Mouse (Mus musculus): ENCODE results near the gene Psmg3. TPM values are rescaled to one million over a fixed set of nuclear protein-coding genes. Genes with fewer than 3 reads are reported as not detected.

Gene Psmg3
- polyA plus RNA-seq, 1 experiment: 15.8 TPM

DNA sequence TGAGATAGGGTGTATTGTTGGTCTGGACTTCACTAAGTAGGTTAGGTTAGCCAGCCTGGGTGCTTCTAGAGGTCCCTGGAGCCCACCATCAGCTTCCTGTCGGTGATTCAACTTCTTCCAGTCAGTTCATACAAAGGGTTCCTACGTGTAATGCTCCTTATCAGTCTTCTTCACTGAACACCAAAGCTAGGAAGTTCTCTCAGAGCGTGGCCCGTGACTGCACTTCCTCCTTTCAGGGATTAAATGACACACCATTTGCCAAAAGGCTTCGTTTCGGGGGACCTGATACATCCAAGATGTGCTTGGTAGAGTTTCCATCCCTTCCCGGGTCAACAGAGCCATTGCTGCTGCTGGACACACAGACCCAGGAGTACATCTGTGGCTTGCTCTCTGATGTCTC, 5.4 kb upstream of the Psmg3 start:
- H3K27ac ChIP-seq (ENCODE audit: insufficient read depth, low read length): no peak overlapping the region
- TF ChIP-seq POLR2A (IDR thresholded peaks at IDR 0.05; ENCODE audit: low read depth, low read length) (no peak), CTCF (IDR thresholded peaks at IDR 0.05; ENCODE audit: borderline replicate concordance, insufficient read depth, low read length) (no peak)
- H3K4me3 ChIP-seq (ENCODE audit: insufficient read depth, low read length): no peak overlapping the region

DNA sequence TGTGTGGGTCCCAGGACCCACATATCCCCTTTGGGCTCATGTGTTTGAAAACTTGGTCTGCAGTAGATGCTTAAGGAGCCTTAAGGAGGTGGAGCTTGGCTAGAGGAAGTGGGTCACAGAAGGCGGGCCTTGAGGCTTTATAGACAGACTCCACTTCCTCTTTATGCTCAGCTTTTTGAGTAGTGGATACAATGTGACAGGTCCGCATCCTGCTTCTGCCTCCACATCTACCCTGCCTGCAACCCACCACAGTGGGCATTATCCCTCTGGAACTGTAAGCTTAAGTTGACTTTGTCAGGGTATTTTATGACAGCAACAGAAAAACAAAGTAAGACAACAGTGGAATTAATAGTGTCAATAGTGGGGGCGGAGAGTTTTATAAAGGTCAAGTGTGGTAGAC, 4.0 kb upstream of the Psmg3 start:
- Histone ChIP-seq H3K4me1 (ENCODE audit: control insufficient read depth, insufficient read depth, low read length) (no peaks in the 10 kb centered on the region), H3K4me3 (ENCODE audit: insufficient read depth, low read length) (no peak overlapping the region), H3K27ac (ENCODE audit: insufficient read depth, low read length) (no peak overlapping the region)
- TF ChIP-seq CTCF (IDR thresholded peaks at IDR 0.05; ENCODE audit: borderline replicate concordance, insufficient read depth, low read length): no peak
- TF ChIP-seq POLR2A (IDR thresholded peaks at IDR 0.05; ENCODE audit: low read depth, low read length): no peak

More for the DNA sequence above, 5.4 kb upstream of the Psmg3 start:
- no peaks in the 10 kb centered on the region for H3K4me1 ChIP-seq (ENCODE audit: control insufficient read depth, insufficient read depth, low read length)

DNA sequence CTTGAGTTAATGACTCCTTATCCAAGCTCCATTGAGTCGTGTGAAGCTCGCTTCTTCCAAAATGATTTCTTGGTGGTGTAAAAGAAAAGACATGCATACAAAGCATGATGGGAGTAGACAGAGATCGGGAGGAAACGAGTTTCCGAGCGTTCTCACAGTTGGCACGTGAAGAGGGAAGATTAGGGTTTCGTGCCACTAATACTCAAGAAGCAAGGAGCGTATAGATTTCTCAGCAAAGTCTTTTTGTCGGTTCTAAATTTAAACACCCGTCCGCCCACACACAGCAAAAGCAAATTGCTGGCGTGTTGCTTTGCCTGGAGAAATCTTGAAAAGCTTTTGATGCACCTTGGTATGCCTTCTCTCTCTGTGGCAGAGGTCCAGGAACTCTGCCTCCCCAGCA, 2.7 kb upstream of the Psmg3 start:
- Histone ChIP-seq H3K27ac (ENCODE audit: insufficient read depth, low read length) (no peak overlapping the region), H3K4me1 (ENCODE audit: control insufficient read depth, insufficient read depth, low read length) (peaks cover 6% of the 10 kb centered on the region; the same call in 1 of the 2 replicates), H3K4me3 (ENCODE audit: insufficient read depth, low read length) (no peak overlapping the region)
- TF ChIP-seq POLR2A (IDR thresholded peaks at IDR 0.05; ENCODE audit: low read depth, low read length) (no peak), CTCF (IDR thresholded peaks at IDR 0.05; ENCODE audit: borderline replicate concordance, insufficient read depth, low read length) (no peak)

DNA sequence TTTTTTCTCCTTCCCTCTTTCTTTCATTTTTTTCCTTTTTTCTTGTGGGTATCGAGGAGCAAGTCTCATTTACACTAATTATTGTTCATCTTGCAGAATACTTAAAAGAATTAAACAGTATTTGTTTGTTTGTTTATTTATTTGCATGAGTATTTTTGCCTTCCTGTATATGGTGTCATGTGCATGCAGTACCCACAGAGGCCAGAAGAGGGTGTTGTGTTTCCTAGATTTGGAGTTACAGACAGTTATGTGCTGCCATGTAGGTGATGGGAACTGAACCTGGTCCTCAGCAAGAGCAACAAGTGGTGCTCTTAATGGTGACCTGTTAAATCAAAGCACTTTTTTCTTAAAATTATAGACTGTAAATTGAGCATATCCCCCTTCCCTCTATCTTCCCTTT, 908 bp upstream of the Psmg3 start:
- Histone ChIP-seq H3K4me1 (ENCODE audit: control insufficient read depth, insufficient read depth, low read length) (peaks cover 6% of the 10 kb centered on the region; the same call in 1 of the 2 replicates), H3K4me3 (ENCODE audit: insufficient read depth, low read length) (no peak overlapping the region), H3K27ac (ENCODE audit: insufficient read depth, low read length) (no peak overlapping the region)
- TF ChIP-seq CTCF (IDR thresholded peaks at IDR 0.05; ENCODE audit: borderline replicate concordance, insufficient read depth, low read length) (no peak), POLR2A (IDR thresholded peaks at IDR 0.05; ENCODE audit: low read depth, low read length) (no peak)

DNA sequence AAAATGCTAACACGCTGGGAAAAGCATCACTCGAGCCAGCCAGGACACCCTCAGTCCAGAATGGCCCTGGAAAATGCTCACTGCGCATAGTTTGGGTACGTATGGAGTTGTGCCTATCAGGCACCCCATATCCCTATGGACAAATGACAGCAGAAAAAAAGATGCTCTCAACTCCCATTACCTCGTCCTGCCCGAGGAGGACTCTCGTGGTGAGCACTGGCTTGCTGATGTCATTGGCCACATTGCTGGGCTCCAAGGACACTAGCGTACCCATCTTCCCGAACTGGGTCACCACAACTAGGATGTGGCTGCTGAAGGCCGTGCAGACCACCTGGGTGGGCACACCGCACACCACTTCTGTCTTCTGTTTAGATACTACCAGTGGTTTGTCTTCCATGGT, 738 bp downstream of the Psmg3 start:
- peaks cover 6% of the 10 kb centered on the region; the same call in 1 of the 2 replicates for H3K4me1 ChIP-seq (ENCODE audit: control insufficient read depth, insufficient read depth, low read length)
- no peak for TF ChIP-seq CTCF (IDR thresholded peaks at IDR 0.05; ENCODE audit: borderline replicate concordance, insufficient read depth, low read length)
- no peak for TF ChIP-seq POLR2A (IDR thresholded peaks at IDR 0.05; ENCODE audit: low read depth, low read length)
- H3K27ac ChIP-seq (ENCODE audit: insufficient read depth, low read length): no peak overlapping the region
- H3K4me3 ChIP-seq (ENCODE audit: insufficient read depth, low read length): peak overlapping the region; percentile 87

DNA sequence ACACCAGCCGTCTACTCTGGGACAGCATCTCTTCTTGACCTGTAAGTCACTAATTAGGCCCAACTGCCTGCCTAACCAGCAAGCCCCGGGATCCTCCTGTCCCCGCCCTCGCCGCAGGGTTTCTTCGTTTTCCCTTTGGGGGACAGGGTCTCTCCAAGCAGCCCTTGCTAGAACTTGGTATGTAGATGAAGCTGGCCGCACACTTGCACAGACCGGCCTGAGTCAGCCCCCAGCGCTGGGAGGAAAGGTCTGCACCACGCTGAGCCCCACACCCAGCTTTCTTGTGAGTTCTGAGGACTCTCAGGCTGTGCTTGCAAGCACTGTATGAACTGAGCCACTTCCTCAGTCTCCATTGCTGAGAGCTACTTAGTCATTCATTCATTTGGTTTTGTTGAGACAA, 2.2 kb downstream of the Psmg3 start:
- H3K4me3 ChIP-seq (ENCODE audit: insufficient read depth, low read length): no peak overlapping the region
- no peak for TF ChIP-seq CTCF (IDR thresholded peaks at IDR 0.05; ENCODE audit: borderline replicate concordance, insufficient read depth, low read length)
- no peak for TF ChIP-seq POLR2A (IDR thresholded peaks at IDR 0.05; ENCODE audit: low read depth, low read length)
- H3K27ac ChIP-seq (ENCODE audit: insufficient read depth, low read length): no peak overlapping the region
- peaks cover 6% of the 10 kb centered on the region; the same call in 1 of the 2 replicates for H3K4me1 ChIP-seq (ENCODE audit: control insufficient read depth, insufficient read depth, low read length)

DNA sequence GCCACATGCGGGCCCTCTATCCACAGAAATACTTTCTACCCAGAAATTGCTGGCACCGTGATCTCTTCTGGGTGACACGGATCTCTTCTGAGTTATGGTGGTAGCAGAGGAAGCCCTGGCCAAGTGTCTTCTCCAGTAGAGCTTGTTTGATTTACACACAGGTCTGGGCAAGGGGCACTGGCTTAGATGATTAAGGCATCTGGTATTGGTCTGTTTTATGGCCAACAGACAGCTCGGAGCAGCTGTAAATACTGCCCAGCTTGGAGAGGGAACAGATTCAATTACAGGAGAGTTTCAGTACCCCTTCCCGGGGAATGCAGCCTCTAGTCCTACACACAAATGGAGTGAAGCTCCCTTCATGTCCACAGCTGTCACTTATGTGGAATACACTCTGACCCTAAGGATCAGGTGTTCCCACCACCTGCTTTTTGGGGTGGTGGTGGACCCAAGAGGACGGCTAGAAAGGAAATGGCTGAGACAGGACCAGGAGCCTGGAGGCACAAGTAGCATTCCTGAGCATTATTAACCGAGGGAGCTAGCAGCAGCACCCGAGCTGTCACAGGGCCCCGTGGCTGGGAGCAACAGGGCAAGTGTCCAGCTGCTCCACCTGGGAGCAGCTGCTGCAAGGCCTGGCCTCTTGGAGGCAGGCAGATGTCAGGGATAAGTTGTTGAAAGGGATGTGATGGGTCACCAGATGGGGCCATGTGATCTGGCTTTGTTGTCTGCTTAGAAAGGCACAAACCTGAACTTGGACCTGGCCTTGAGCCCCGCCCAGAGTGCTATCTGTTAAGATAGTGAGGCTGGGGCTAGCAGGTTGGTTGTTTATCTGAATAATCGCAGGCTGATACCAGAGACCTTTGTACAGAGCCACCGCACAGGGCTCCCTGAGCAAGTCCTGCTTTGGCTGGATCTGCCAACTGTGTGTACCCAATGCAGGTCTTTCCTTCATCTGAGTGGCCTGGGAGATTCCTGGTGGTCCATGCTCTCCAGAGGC, 4.9 kb downstream of the Psmg3 start:
- no peak overlapping the region for H3K27ac ChIP-seq (ENCODE audit: insufficient read depth, low read length)
- TF ChIP-seq POLR2A (IDR thresholded peaks at IDR 0.05; ENCODE audit: low read depth, low read length) (no peak), CTCF (IDR thresholded peaks at IDR 0.05; ENCODE audit: borderline replicate concordance, insufficient read depth, low read length) (no peak)
- no peak overlapping the region for H3K4me3 ChIP-seq (ENCODE audit: insufficient read depth, low read length)
- H3K4me1 ChIP-seq (ENCODE audit: control insufficient read depth, insufficient read depth, low read length): peaks cover 6% of the 10 kb centered on the region; the same call in 1 of the 2 replicates

DNA sequence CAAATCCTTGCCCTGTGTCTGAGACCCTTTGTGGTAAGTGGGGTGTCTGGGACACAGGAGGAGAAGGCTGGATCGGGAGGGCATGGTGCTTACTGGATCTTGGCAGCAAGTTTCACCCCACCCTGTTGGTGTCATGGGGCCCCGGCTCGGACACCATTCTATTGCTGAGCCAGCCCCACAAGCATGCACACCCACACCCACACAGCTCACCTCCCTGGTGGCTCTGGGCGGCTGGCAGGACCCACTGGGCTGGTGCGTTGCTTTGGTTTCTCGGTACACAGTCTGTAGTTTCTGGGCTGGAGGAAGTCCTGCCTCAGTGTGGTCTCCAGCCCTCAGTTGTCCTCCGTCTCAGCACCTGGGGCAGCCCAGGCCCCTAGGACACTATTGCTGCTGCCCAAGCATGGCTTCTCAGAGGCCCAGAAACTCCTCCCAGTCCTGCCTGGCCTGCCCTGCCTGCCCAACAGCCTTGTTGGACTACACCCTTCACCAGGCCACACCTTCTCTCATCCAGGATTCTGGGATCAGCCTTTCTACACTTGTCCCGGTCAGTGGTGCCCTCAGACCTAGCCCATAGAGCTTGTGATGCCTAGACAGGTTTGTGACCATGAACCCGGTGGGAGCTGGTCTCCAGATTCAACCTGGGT, 7.0 kb downstream of the Psmg3 start, which contains the start of gene Tmem184a:
Gene Tmem184a, minus strand, starts transcription at position 380 of the 644 bp plus-strand sequence.
- no peak within 1 kb of the TSS for H3K27ac ChIP-seq (ENCODE audit: insufficient read depth, low read length)
- TF ChIP-seq POLR2A (IDR thresholded peaks at IDR 0.05; ENCODE audit: low read depth, low read length): no peak
- no peak for TF ChIP-seq CTCF (IDR thresholded peaks at IDR 0.05; ENCODE audit: borderline replicate concordance, insufficient read depth, low read length)
- no peak within 1 kb of the TSS for H3K4me3 ChIP-seq (ENCODE audit: insufficient read depth, low read length)
- H3K4me1 ChIP-seq (ENCODE audit: control insufficient read depth, insufficient read depth, low read length): no peaks in the 10 kb centered on the region

DNA sequence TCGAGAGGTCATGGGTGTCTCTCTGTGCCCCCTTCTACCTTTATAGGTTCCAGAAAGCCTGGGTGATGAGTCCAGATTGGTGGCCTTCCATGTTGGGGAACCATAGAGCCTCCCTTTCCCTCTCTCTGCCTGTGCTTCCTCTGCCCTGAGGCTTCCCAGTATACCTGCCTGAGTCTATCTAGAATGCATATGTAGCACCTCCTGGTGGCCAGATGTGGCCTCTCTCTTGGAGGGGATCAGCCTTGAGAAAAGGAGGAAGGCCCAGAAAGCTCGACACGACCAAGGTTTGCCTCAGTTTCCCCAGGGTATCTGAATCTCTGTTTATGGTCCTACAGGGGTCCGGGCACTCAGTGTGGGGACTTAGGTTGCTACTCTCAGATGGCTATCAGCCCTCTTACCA, 7.9 kb downstream of the Psmg3 start:
- Histone ChIP-seq H3K4me3 (ENCODE audit: insufficient read depth, low read length) (no peak overlapping the region), H3K27ac (ENCODE audit: insufficient read depth, low read length) (no peak overlapping the region), H3K4me1 (ENCODE audit: control insufficient read depth, insufficient read depth, low read length) (no peaks in the 10 kb centered on the region)
- TF ChIP-seq CTCF (IDR thresholded peaks at IDR 0.05; ENCODE audit: borderline replicate concordance, insufficient read depth, low read length) (no peak), POLR2A (IDR thresholded peaks at IDR 0.05; ENCODE audit: low read depth, low read length) (no peak)

Data from embryonic fibroblast, embryonic 13.5 days (primary cell).